Mouse (Mus musculus): Measurements from ENCODE around the gene Olfr65. TPM values are rescaled to one million over a fixed set of nuclear protein-coding genes. Genes with fewer than 3 reads are reported as not detected.

Gene Olfr65
- polyA plus RNA-seq, 1 experiment from 2014 or later, result 0.51 TPM

GRCm38 (mm10) chr7:103910047-103910446 is 6.8 kb downstream of the Olfr65 start:
- H3K9ac ChIP-seq, result no peak overlapping the region
- H3K27me3 ChIP-seq, result no peaks in the 10 kb centered on the region
- H3K9me3 ChIP-seq (replicated peaks), result no peaks in the 10 kb centered on the region
- WGBS, result 20% methylated on average over 3 of the region's 3 CpGs
- no peak overlapping the region for H3K27ac ChIP-seq (replicated peaks)
- no peak for ATAC-seq (ENCODE audit: insufficient number of reproducible peaks, low FRiP score, low TSS enrichment, low read depth)
- H3K36me3 ChIP-seq, result no peaks in the 10 kb centered on the region
- no peak overlapping the region for H3K4me3 ChIP-seq (replicated peaks)
- no peaks in the 10 kb centered on the region for H3K4me1 ChIP-seq
- H3K4me2 ChIP-seq (replicated peaks), result no peak overlapping the region

- 36% methylated on average over 8 of the region's 8 CpGs for WGBS
- ATAC-seq (ENCODE audit: insufficient number of reproducible peaks, low FRiP score, low TSS enrichment, low read depth), result no peak
These were observed 9.8 kb downstream of the Olfr65 start for GRCm38 (mm10) chr7:103912969-103913511.

GRCm38 (mm10) chr7:103915338-103915737 is 12.1 kb downstream of the Olfr65 start:
- H3K36me3 ChIP-seq, result no peaks in the 10 kb centered on the region
- H3K4me3 ChIP-seq (replicated peaks), result no peak overlapping the region
- no peaks in the 10 kb centered on the region for H3K27me3 ChIP-seq
- H3K9ac ChIP-seq, result no peak overlapping the region
- no peaks in the 10 kb centered on the region for H3K9me3 ChIP-seq (replicated peaks)
- no peaks in the 10 kb centered on the region for H3K4me1 ChIP-seq
- no peak overlapping the region for H3K27ac ChIP-seq (replicated peaks)
- no peak overlapping the region for H3K4me2 ChIP-seq (replicated peaks)
- ATAC-seq (ENCODE audit: insufficient number of reproducible peaks, low FRiP score, low TSS enrichment, low read depth), result no peak

More at GRCm38 (mm10) chr7:103912969-103913511, 9.8 kb downstream of the Olfr65 start:
- Histone ChIP-seq H3K27me3 (no peaks in the 10 kb centered on the region), H3K9ac (no peak overlapping the region), H3K4me3 (replicated peaks) (no peak overlapping the region), H3K4me1 (no peaks in the 10 kb centered on the region), H3K27ac (replicated peaks) (no peak overlapping the region), H3K4me2 (replicated peaks) (no peak overlapping the region), H3K9me3 (replicated peaks) (no peaks in the 10 kb centered on the region), H3K36me3 (no peaks in the 10 kb centered on the region)

GRCm38 (mm10) chr7:103928525-103928924 is 25.2 kb downstream of the Olfr65 start, which contains the start of gene Olfr631:
Gene Olfr631 (plus strand): TSS chr7:103928825.
- no peaks in the 10 kb centered on the region for H3K27me3 ChIP-seq
- ATAC-seq (ENCODE audit: insufficient number of reproducible peaks, low FRiP score, low TSS enrichment, low read depth), result no peak

GRCm38 (mm10) chr7:103934264-103934663 is 31.0 kb downstream of the Olfr65 start, which contains the start of gene Olfr632:
Gene Olfr632 (plus strand): TSS chr7:103934347.
- Histone ChIP-seq H3K4me3 (replicated peaks) (no peak within 1 kb of the TSS), H3K9ac (no peak within 1 kb of the TSS), H3K9me3 (replicated peaks) (no peaks in the 10 kb centered on the region), H3K36me3 (no peaks in the 10 kb centered on the region), H3K4me1 (no peaks in the 10 kb centered on the region), H3K27me3 (no peaks in the 10 kb centered on the region), H3K27ac (replicated peaks) (no peak within 1 kb of the TSS), H3K4me2 (replicated peaks) (no peak within 1 kb of the TSS)
- 63% methylated on average over 2 of the region's 2 CpGs for WGBS
- ATAC-seq (ENCODE audit: insufficient number of reproducible peaks, low FRiP score, low TSS enrichment, low read depth), result no peak

More at GRCm38 (mm10) chr7:103928525-103928924, 25.2 kb downstream of the Olfr65 start, which contains the start of gene Olfr631:
- no peaks in the 10 kb centered on the region for H3K4me1 ChIP-seq
- H3K9ac ChIP-seq, result no peak within 1 kb of the TSS
- no peaks in the 10 kb centered on the region for H3K36me3 ChIP-seq
- no peaks in the 10 kb centered on the region for H3K9me3 ChIP-seq (replicated peaks)
- no peak within 1 kb of the TSS for H3K4me3 ChIP-seq (replicated peaks)
- no peak within 1 kb of the TSS for H3K4me2 ChIP-seq (replicated peaks)
- no peak within 1 kb of the TSS for H3K27ac ChIP-seq (replicated peaks)

GRCm38 (mm10) chr7:103942730-103943129 is 39.4 kb downstream of the Olfr65 start:
- H3K4me2 ChIP-seq (replicated peaks), result no peak overlapping the region

GRCm38 (mm10) chr7:103944137-103944536 is 40.9 kb downstream of the Olfr65 start, which contains the start of gene Olfr633:
Gene Olfr633 (plus strand): TSS chr7:103944437.
- Histone ChIP-seq H3K9me3 (replicated peaks) (no peaks in the 10 kb centered on the region), H3K4me1 (no peaks in the 10 kb centered on the region), H3K9ac (no peak within 1 kb of the TSS), H3K4me3 (replicated peaks) (no peak within 1 kb of the TSS), H3K27ac (replicated peaks) (no peak within 1 kb of the TSS), H3K27me3 (no peaks in the 10 kb centered on the region), H3K4me2 (replicated peaks) (no peak within 1 kb of the TSS), H3K36me3 (no peaks in the 10 kb centered on the region)
- no peak for ATAC-seq (ENCODE audit: insufficient number of reproducible peaks, low FRiP score, low TSS enrichment, low read depth)

More at GRCm38 (mm10) chr7:103942730-103943129, 39.4 kb downstream of the Olfr65 start:
- H3K4me3 ChIP-seq (replicated peaks), result no peak overlapping the region
- H3K27me3 ChIP-seq, result no peaks in the 10 kb centered on the region
- H3K36me3 ChIP-seq, result no peaks in the 10 kb centered on the region
- H3K27ac ChIP-seq (replicated peaks), result no peak overlapping the region
- H3K9me3 ChIP-seq (replicated peaks), result no peaks in the 10 kb centered on the region
- no peaks in the 10 kb centered on the region for H3K4me1 ChIP-seq
- no peak overlapping the region for H3K9ac ChIP-seq
- WGBS, result 27% methylated on average over 2 of the region's 2 CpGs
- no peak for ATAC-seq (ENCODE audit: insufficient number of reproducible peaks, low FRiP score, low TSS enrichment, low read depth)

Other genes starting within 250 kb of the Olfr65 start
- not detected in 2 replicates for gene Olfr623, start 239.8 kb upstream of the Olfr65 start, polyA plus RNA-seq (2015; fragmentation: Nextera tagmentation; extraction: Ambion mirVana)
- gene Olfr624, start 232.3 kb upstream of the Olfr65 start, polyA plus RNA-seq (2015; fragmentation: Nextera tagmentation; extraction: Ambion mirVana), result 0.04 and 0.07 TPM in 2 replicates
- gene Olfr625-ps1, start 220.8 kb upstream of the Olfr65 start, polyA plus RNA-seq (2015; fragmentation: Nextera tagmentation; extraction: Ambion mirVana), result not detected in 2 replicates
- 0.17 TPM in 1 of 2 replicates, not detected in the other for gene Olfr243, start 188.8 kb upstream of the Olfr65 start, polyA plus RNA-seq (2015; fragmentation: Nextera tagmentation; extraction: Ambion mirVana)
- gene Olfr628, start 173.1 kb upstream of the Olfr65 start, polyA plus RNA-seq (2015; fragmentation: Nextera tagmentation; extraction: Ambion mirVana), result not detected in 2 replicates
- gene Olfr629, start 158.5 kb upstream of the Olfr65 start, polyA plus RNA-seq (2015; fragmentation: Nextera tagmentation; extraction: Ambion mirVana), result 0.09 TPM in 1 of 2 replicates, not detected in the other
- not detected in 2 replicates for gene Olfr630, start 146.2 kb upstream of the Olfr65 start, polyA plus RNA-seq (2015; fragmentation: Nextera tagmentation; extraction: Ambion mirVana)
- gene Olfr69, start 131.9 kb upstream of the Olfr65 start, polyA plus RNA-seq (2015; fragmentation: Nextera tagmentation; extraction: Ambion mirVana), result 0.25 and 0.43 TPM in 2 replicates
- 0.12 TPM in 1 of 2 replicates, not detected in the other for gene Olfr68, start 123.8 kb upstream of the Olfr65 start, polyA plus RNA-seq (2015; fragmentation: Nextera tagmentation; extraction: Ambion mirVana)
- not detected in 2 replicates for gene Olfr67, start 111.7 kb upstream of the Olfr65 start, polyA plus RNA-seq (2015; fragmentation: Nextera tagmentation; extraction: Ambion mirVana)
- 2,578 and 3,288 TPM in 2 replicates for gene Hbb-bt, start 89.5 kb upstream of the Olfr65 start, polyA plus RNA-seq (2015; fragmentation: Nextera tagmentation; extraction: Ambion mirVana)
- 7,493 and 10,028 TPM in 2 replicates for gene Hbb-bs, start 75.4 kb upstream of the Olfr65 start, polyA plus RNA-seq (2015; fragmentation: Nextera tagmentation; extraction: Ambion mirVana)
- not detected in 2 replicates for gene Hbb-bh2, start 63.0 kb upstream of the Olfr65 start, polyA plus RNA-seq (2015; fragmentation: Nextera tagmentation; extraction: Ambion mirVana)
- 3.0 and 4.7 TPM in 2 replicates for gene Hbb-bh1, start 60.3 kb upstream of the Olfr65 start, polyA plus RNA-seq (2015; fragmentation: Nextera tagmentation; extraction: Ambion mirVana)
- 296 and 441 TPM in 2 replicates for gene Hbb-y, start 50.3 kb upstream of the Olfr65 start, polyA plus RNA-seq (2015; fragmentation: Nextera tagmentation; extraction: Ambion mirVana)
- not detected in 2 replicates for gene Olfr66, start 17.2 kb upstream of the Olfr65 start, polyA plus RNA-seq (2015; fragmentation: Nextera tagmentation; extraction: Ambion mirVana)
- 0.04 and 0.11 TPM in 2 replicates for gene Olfr64, start 9.0 kb upstream of the Olfr65 start, polyA plus RNA-seq (2015; fragmentation: Nextera tagmentation; extraction: Ambion mirVana)
- not detected in 2 replicates for gene Olfr631, start 25.3 kb downstream of the Olfr65 start, polyA plus RNA-seq (2015; fragmentation: Nextera tagmentation; extraction: Ambion mirVana)
- gene Olfr632, start 30.9 kb downstream of the Olfr65 start, polyA plus RNA-seq (2015; fragmentation: Nextera tagmentation; extraction: Ambion mirVana), result not detected in 2 replicates
- not detected in 2 replicates for gene Olfr633, start 41.0 kb downstream of the Olfr65 start, polyA plus RNA-seq (2015; fragmentation: Nextera tagmentation; extraction: Ambion mirVana)
- gene Olfr635, start 67.7 kb downstream of the Olfr65 start, polyA plus RNA-seq (2015; fragmentation: Nextera tagmentation; extraction: Ambion mirVana), result 0.07 TPM in 2 replicates
- not detected in 2 replicates for gene Olfr638, start 95.3 kb downstream of the Olfr65 start, polyA plus RNA-seq (2015; fragmentation: Nextera tagmentation; extraction: Ambion mirVana)
- gene Olfr639, start 113.8 kb downstream of the Olfr65 start, polyA plus RNA-seq (2015; fragmentation: Nextera tagmentation; extraction: Ambion mirVana), result 0.05 TPM in 2 replicates
- 0.45 and 0.84 TPM in 2 replicates for gene Olfr640, start 122.1 kb downstream of the Olfr65 start, polyA plus RNA-seq (2015; fragmentation: Nextera tagmentation; extraction: Ambion mirVana)
- gene Olfr641, start 132.0 kb downstream of the Olfr65 start, polyA plus RNA-seq (2015; fragmentation: Nextera tagmentation; extraction: Ambion mirVana), result 0.12 and 0.23 TPM in 2 replicates
- gene Olfr642, start 149.2 kb downstream of the Olfr65 start, polyA plus RNA-seq (2015; fragmentation: Nextera tagmentation; extraction: Ambion mirVana), result 0.08 TPM in 1 of 2 replicates, not detected in the other
- gene 4930516K23Rik, start 158.0 kb downstream of the Olfr65 start, polyA plus RNA-seq (2015; fragmentation: Nextera tagmentation; extraction: Ambion mirVana), result 0.03 and 0.12 TPM in 2 replicates
- 0.13 and 0.32 TPM in 2 replicates for gene Olfr644, start 168.4 kb downstream of the Olfr65 start, polyA plus RNA-seq (2015; fragmentation: Nextera tagmentation; extraction: Ambion mirVana)
- 0.04 and 0.24 TPM in 2 replicates for gene Olfr645, start 182.0 kb downstream of the Olfr65 start, polyA plus RNA-seq (2015; fragmentation: Nextera tagmentation; extraction: Ambion mirVana)
- gene Olfr646, start 201.4 kb downstream of the Olfr65 start, polyA plus RNA-seq (2015; fragmentation: Nextera tagmentation; extraction: Ambion mirVana), result 0.22 TPM in 1 of 2 replicates, not detected in the other
- gene Ubqln5, start 226.3 kb downstream of the Olfr65 start, polyA plus RNA-seq (2015; fragmentation: Nextera tagmentation; extraction: Ambion mirVana), result not detected in 2 replicates
- not detected in 2 replicates for gene Olfr643, start 233.9 kb downstream of the Olfr65 start, polyA plus RNA-seq (2015; fragmentation: Nextera tagmentation; extraction: Ambion mirVana)
- gene Ubqln3, start 239.8 kb downstream of the Olfr65 start, polyA plus RNA-seq (2015; fragmentation: Nextera tagmentation; extraction: Ambion mirVana), result 0.22 and 0.37 TPM in 2 replicates
- gene Ubqlnl, start 247.1 kb downstream of the Olfr65 start, polyA plus RNA-seq (2015; fragmentation: Nextera tagmentation; extraction: Ambion mirVana), result 0.12 and 0.49 TPM in 2 replicates